Mouse (Mus musculus) neural tube, embryonic 12.5 days (tissue): ENCODE measurements around the gene Lcp1. TPM values are rescaled to one million over a fixed set of nuclear protein-coding genes. Genes with fewer than 3 reads are reported as not detected.
"Not testable (repeated sequence)": the region's sequence is repeated elsewhere in the genome, so short reads cannot be mapped to it uniquely, and the experiment has no call there.

ENCODE experiments used
- ATAC-seq: fragments of 200-750 bp; cut with Nextera tagmentation; 2 replicates; pipeline ENCODE4 v1.8.0; 2017; ENCODE audit warnings: low read depth, mild to moderate bottlenecking, moderate TSS enrichment, moderate library complexity; ENCODE audit not compliant: low FRiP score
- H3K27ac ChIP-seq: fragments of 300-500 bp; sonication (generic); 2 replicates; pipeline ENCODE4 v1.5.1; 2016
- H3K27me3 ChIP-seq: fragments of 300-500 bp; sonication (generic); replicated peaks from 2 replicates; pipeline ENCODE4 v1.6.1; 2016; ENCODE audit warnings: mild to moderate bottlenecking
- H3K36me3 ChIP-seq: fragments of 300-500 bp; sonication (generic); 2 replicates; pipeline ENCODE4 v1.6.1; 2016; ENCODE audit warnings: mild to moderate bottlenecking
- H3K4me1 ChIP-seq: fragments of 300-500 bp; sonication (generic); 2 replicates; pipeline ENCODE4 v1.6.1; 2016
- H3K4me2 ChIP-seq: fragments of 300-500 bp; sonication (generic); replicated peaks from 2 replicates; pipeline ENCODE4 v1.6.1; 2016; ENCODE audit warnings: mild to moderate bottlenecking
- H3K4me3 ChIP-seq: fragments of 300-500 bp; sonication (generic); 2 replicates; pipeline ENCODE4 v1.5.1; 2016
- H3K9ac ChIP-seq: fragments of 300-500 bp; sonication (generic); 2 replicates; pipeline ENCODE4 v1.6.1; 2016; ENCODE audit warnings: mild to moderate bottlenecking
- H3K9me3 ChIP-seq: fragments of 300-500 bp; sonication (generic); 2 replicates; pipeline ENCODE4 v1.6.1; 2016; ENCODE audit warnings: mild to moderate bottlenecking
- WGBS: fragments of 180-500 bp; shearing (Covaris S2); methylation state at CpG from one replicate; pipeline ENCODE4 v1.1.7; 2016; 5-methylcytosine and 5-hydroxymethylcytosine counted together
- polyA plus RNA-seq: library from polyadenylated mRNA; unstranded; fragments of >200 nt; fragmentation: Nextera tagmentation; extraction: Ambion mirVana; gene quantifications from 2 replicates; pipeline ENCODE4 v1.2.1, GENCODE M21; 2016

Lcp1 gene
- polyA plus RNA-seq, result 23.2 and 27.1 TPM in 2 replicates

DNA sequence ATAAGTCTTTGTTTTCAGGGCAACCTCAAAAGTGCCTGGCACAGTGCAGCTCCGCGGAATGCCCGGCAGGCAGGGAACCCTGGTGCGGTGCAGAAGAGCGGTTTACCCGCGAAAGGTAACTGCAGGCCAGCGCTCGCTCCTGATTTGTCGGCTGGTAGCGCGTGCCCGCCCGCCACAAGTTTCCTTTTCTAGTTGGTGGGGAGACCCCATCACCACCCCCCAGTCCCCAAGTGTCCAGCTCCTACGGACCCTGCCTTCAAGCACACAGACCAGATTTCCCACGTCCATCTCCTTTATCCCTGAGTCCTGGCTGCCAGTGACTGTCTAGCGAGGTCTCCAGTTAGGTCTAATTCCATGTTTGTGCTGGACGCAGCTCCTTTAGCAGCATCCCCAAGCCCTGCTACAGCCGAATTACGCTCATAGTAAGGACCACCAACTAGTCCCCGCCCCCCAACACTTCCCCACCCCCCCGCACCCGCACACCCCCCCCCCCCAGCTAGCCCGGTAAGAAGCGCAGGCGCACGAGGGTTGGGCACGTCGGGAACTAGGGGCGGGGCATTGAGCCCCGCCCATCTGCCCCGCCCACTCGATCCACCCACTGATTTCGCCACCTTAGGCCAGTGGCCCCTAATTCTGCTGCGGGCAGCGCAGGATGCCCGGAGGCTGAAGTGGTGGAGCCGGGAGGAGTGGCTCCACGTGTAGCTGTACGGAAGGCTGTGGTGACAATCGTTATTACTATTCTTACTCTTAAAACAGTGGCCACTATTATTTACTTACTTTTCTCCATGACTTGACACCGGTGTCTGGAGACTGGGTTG, at the start of gene Lcp1, which contains the start of gene Lrrc63:
Gene Lcp1, plus strand, starts transcription at position 601 of the 818 bp plus-strand sequence.
Gene Lrrc63, minus strand, starts transcription at position 381 of the 818 bp plus-strand sequence.
- Histone ChIP-seq H3K27me3 (no peaks in the 10 kb centered on the region), H3K9me3 (no peaks in the 10 kb centered on the region), H3K27ac (no peak within 1 kb of the TSS), H3K4me2 (peak within 1 kb of the TSS; percentile 81), H3K4me1 (no peaks in the 10 kb centered on the region), H3K9ac (peak within 1 kb of the TSS; percentile 57), H3K4me3 (peak within 1 kb of the TSS; percentile 56), H3K36me3 (no peaks in the 10 kb centered on the region)
- peak; percentile 92 for ATAC-seq
- under 1% methylated on average over 40 of the region's 42 CpGs for WGBS

GRCm38 (mm10) chr14:75102956-75103355, 27.9 kb upstream of the Lcp1 start:
- Histone ChIP-seq H3K4me1 (no peaks in the 10 kb centered on the region), H3K4me3 (no peak overlapping the region), H3K27ac (no peak overlapping the region), H3K9ac (no peak overlapping the region), H3K36me3 (no peaks in the 10 kb centered on the region), H3K27me3 (no peaks in the 10 kb centered on the region), H3K4me2 (no peak overlapping the region), H3K9me3 (no peaks in the 10 kb centered on the region)
- no peak for ATAC-seq
- WGBS, result 87% methylated on average over 5 of the region's 5 CpGs

GRCm38 (mm10) chr14:75121658-75122057, 9.2 kb upstream of the Lcp1 start:
- Histone ChIP-seq H3K9ac (no peak overlapping the region), H3K27ac (no peak overlapping the region), H3K4me1 (no peaks in the 10 kb centered on the region), H3K4me3 (no peak overlapping the region), H3K27me3 (no peaks in the 10 kb centered on the region), H3K9me3 (no peaks in the 10 kb centered on the region), H3K36me3 (no peaks in the 10 kb centered on the region), H3K4me2 (no peak overlapping the region)
- 88% methylated on average over 8 of the region's 8 CpGs for WGBS
- no peak for ATAC-seq

DNA sequence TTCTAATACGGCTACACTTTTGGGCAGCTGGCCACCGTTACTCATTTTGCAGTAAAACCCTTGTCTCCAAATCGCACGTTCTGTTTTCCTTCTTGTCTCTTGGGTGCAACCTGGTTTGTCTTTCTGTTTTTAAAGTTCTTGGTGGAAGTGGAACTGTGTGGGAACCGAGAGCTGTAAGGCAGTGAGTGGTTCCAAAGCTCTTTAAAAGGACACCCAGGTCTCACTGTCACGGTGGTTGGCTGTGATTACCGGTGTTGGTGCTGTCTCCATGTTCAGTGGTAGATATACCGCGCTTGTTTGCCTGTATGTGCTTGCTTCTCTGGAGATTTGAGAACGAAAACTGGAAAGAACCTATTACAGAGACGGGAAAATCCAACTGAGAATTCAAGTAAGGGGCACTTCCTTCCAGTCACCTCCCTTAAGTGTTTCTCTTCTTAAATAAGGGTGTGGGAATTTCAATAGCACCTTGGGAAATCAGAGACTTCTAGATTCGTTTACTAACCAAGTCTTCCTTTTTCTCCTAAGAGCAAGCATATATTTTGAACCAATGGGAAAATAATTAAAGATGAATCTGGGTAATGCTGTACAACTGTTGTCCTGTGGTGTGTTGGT, 529 bp downstream of the Lcp1 start:
- Histone ChIP-seq H3K27me3 (no peaks in the 10 kb centered on the region), H3K4me1 (no peaks in the 10 kb centered on the region), H3K9ac (no peak overlapping the region), H3K36me3 (no peaks in the 10 kb centered on the region), H3K9me3 (no peaks in the 10 kb centered on the region), H3K27ac (no peak overlapping the region), H3K4me2 (peak overlapping the region; percentile 81), H3K4me3 (peak overlapping the region; percentile 56; the same call in 1 of the 2 replicates)
- 4% methylated on average over 12 of the region's 12 CpGs for WGBS
- ATAC-seq, result no peak

GRCm38 (mm10) chr14:75136119-75136966, 5.4 kb downstream of the Lcp1 start:
- Histone ChIP-seq H3K9me3 (no peaks in the 10 kb centered on the region), H3K36me3 (no peaks in the 10 kb centered on the region), H3K27ac (no peak overlapping the region), H3K27me3 (no peaks in the 10 kb centered on the region), H3K4me2 (no peak overlapping the region), H3K9ac (no peak overlapping the region), H3K4me3 (no peak overlapping the region), H3K4me1 (no peaks in the 10 kb centered on the region)
- no peak for ATAC-seq
- 87% methylated on average over 25 of the region's 25 CpGs for WGBS

- 92% methylated on average over 10 of the region's 10 CpGs for WGBS
- no peak for ATAC-seq
These were observed 7.6 kb downstream of the Lcp1 start for GRCm38 (mm10) chr14:75138503-75138902.

DNA sequence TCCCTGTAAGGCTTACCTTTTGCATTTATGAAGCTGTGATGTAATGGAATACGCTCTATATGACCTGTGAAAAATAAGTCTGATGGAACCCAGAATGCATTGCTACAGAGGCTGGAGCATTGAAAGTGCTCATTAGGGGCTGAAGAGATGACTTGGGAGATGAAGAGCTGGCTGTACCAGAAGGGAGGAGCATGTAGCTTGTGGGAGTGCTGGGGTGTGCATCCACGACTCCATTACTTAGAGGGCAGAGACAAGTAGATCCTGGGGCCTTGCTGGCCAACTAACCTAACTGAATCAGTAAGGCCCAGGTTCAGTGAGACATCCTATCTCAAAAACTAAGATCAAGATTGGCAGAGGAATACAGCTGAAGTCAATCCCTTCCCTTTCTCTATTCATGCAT, 8.3 kb downstream of the Lcp1 start:
- no peak overlapping the region for H3K9ac ChIP-seq
- WGBS, result 80% methylated on average over 2 of the region's 2 CpGs
- H3K27me3 ChIP-seq, result no peaks in the 10 kb centered on the region
- no peak for ATAC-seq
- H3K36me3 ChIP-seq, result no peaks in the 10 kb centered on the region
- H3K27ac ChIP-seq, result no peak overlapping the region
- no peak overlapping the region for H3K4me2 ChIP-seq
- no peaks in the 10 kb centered on the region for H3K4me1 ChIP-seq
- H3K9me3 ChIP-seq, result no peaks in the 10 kb centered on the region
- no peak overlapping the region for H3K4me3 ChIP-seq

More at GRCm38 (mm10) chr14:75138503-75138902, 7.6 kb downstream of the Lcp1 start:
- H3K4me1 ChIP-seq, result no peaks in the 10 kb centered on the region
- H3K27me3 ChIP-seq, result no peaks in the 10 kb centered on the region
- H3K9me3 ChIP-seq, result no peaks in the 10 kb centered on the region
- no peak overlapping the region for H3K9ac ChIP-seq
- H3K4me2 ChIP-seq, result no peak overlapping the region
- H3K27ac ChIP-seq, result no peak overlapping the region
- no peak overlapping the region for H3K4me3 ChIP-seq
- no peaks in the 10 kb centered on the region for H3K36me3 ChIP-seq

- not testable (repeated sequence) for H3K36me3 ChIP-seq, H3K27ac ChIP-seq, H3K27me3 ChIP-seq, H3K4me1 ChIP-seq, ATAC-seq, H3K4me3 ChIP-seq, H3K9me3 ChIP-seq, H3K4me2 ChIP-seq, H3K9ac ChIP-seq
- WGBS, result 90% methylated on average over 2 of the region's 2 CpGs
These were observed 16.8 kb downstream of the Lcp1 start for GRCm38 (mm10) chr14:75147706-75148105.

GRCm38 (mm10) chr14:75148229-75148628, 17.3 kb downstream of the Lcp1 start:
- Histone ChIP-seq H3K9ac (no peak overlapping the region), H3K4me2 (no peak overlapping the region), H3K27me3 (no peaks in the 10 kb centered on the region), H3K4me1 (no peaks in the 10 kb centered on the region), H3K4me3 (no peak overlapping the region), H3K36me3 (no peaks in the 10 kb centered on the region), H3K27ac (no peak overlapping the region), H3K9me3 (no peaks in the 10 kb centered on the region)
- 81% methylated on average over 9 of the region's 9 CpGs for WGBS
- no peak for ATAC-seq

- Histone ChIP-seq H3K9ac (no peak overlapping the region), H3K27me3 (no peaks in the 10 kb centered on the region), H3K4me3 (no peak overlapping the region), H3K27ac (no peak overlapping the region), H3K4me1 (no peaks in the 10 kb centered on the region), H3K9me3 (no peaks in the 10 kb centered on the region), H3K36me3 (no peaks in the 10 kb centered on the region), H3K4me2 (no peak overlapping the region)
- 70% methylated on average over 2 of the region's 2 CpGs for WGBS
- ATAC-seq, result no peak
These were observed 19.8 kb downstream of the Lcp1 start for GRCm38 (mm10) chr14:75150653-75151052.

DNA sequence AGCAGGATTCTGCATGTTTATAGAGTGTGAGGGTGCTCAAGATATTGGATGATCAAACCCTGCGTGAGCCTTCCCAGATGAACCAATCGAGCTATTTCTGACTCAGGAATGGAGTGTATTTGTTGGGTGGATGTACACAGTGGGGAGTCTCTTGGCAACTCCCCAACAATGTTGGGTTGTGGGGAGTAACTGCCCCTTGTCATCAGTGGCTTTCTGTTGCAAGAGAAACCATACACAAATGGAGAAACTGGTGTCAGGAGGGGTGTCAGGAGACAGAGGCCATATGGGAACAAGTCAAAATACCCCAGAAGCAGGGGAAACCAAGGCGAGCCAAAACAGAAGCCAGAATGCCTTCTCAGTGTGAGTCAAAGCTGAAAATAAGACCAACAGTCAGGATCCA, 20.2 kb downstream of the Lcp1 start:
- Histone ChIP-seq H3K27ac (no peak overlapping the region), H3K9ac (no peak overlapping the region), H3K4me2 (no peak overlapping the region), H3K4me1 (no peaks in the 10 kb centered on the region), H3K4me3 (no peak overlapping the region), H3K27me3 (no peaks in the 10 kb centered on the region), H3K9me3 (no peaks in the 10 kb centered on the region), H3K36me3 (no peaks in the 10 kb centered on the region)
- 84% methylated on average over 3 of the region's 3 CpGs for WGBS
- no peak for ATAC-seq

GRCm38 (mm10) chr14:75154481-75154880, 23.6 kb downstream of the Lcp1 start:
- no peaks in the 10 kb centered on the region for H3K27me3 ChIP-seq
- WGBS, result 90% methylated on average over 8 of the region's 8 CpGs

More at GRCm38 (mm10) chr14:75154481-75154880, 23.6 kb downstream of the Lcp1 start:
- no peak overlapping the region for H3K9ac ChIP-seq
- no peaks in the 10 kb centered on the region for H3K4me1 ChIP-seq
- no peaks in the 10 kb centered on the region for H3K9me3 ChIP-seq
- ATAC-seq, result no peak
- H3K4me2 ChIP-seq, result no peak overlapping the region
- H3K4me3 ChIP-seq, result no peak overlapping the region
- no peaks in the 10 kb centered on the region for H3K36me3 ChIP-seq
- no peak overlapping the region for H3K27ac ChIP-seq
